Mouse (Mus musculus) colon, adult 2 months (tissue): ENCODE results near the gene Gtf2h2. TPM values are rescaled to one million over a fixed set of nuclear protein-coding genes. Genes with fewer than 3 reads are reported as not detected.

ENCODE experiments used
- polyA plus RNA-seq: library from polyadenylated mRNA; depleted of rRNA; stranded (reverse); fragments of >200 nt; gene quantifications from 2 replicates; pipeline ENCODE4 v1.2.3, GENCODE M21; 2012; rRNA removed

Gene Gtf2h2
- polyA plus RNA-seq, result 9.1 and 13.6 TPM in 2 replicates

GRCm38 (mm10) chr13:100492061-100492787, at the start of gene Gtf2h2:
Gtf2h2 (minus strand) TSS chr13:100492579.

DNA sequence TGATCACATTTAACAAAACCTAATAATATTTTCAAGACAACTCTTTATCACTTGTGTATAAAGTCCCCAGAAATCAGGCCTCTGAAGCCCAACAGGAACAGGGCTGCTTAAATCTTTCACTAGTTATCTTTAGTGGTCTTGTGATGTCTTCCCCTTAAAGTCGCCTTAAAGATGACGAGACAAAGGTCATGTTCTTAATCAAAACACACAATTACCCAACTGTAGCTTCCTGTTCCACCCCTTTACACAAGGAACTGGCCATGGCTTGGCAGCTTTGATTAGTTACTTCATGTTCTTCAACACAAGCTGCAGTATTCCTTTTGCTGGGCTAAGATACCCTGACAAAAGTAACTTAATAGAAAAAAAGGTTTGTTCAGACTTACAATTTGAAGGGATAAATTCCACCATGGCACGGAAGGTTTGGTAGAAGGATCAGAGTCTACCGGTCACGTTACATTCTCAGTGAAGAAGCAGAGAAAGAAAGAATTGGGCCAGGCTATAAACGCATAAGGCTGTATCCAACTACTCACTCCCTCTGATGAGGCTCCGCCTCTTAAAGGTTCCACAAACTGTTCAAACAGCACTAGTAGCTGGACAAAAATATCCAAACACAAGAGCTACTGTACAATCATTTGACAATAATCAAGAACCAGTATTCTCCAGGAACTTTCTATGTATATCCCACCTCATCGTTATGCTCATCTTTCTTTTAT, 39.8 kb downstream of the Gtf2h2 start, which contains the start of gene Naip1:
TSS of gene Naip1 (minus strand) at position 455 of the 713 bp plus-strand sequence.

Other genes with a start within 250 kb of the Gtf2h2 start
- gene Naip5, start 246.3 kb downstream of the Gtf2h2 start, polyA plus RNA-seq, result 9.8 and 10.7 TPM in 2 replicates
- gene Naip6, start 174.9 kb downstream of the Gtf2h2 start, polyA plus RNA-seq, result 19.8 and 22.3 TPM in 2 replicates
- gene Naip1, start 39.7 kb downstream of the Gtf2h2 start, polyA plus RNA-seq, result 21.8 and 23.3 TPM in 2 replicates
- 21.7 and 24.7 TPM in 2 replicates for gene Ocln, start 60.1 kb upstream of the Gtf2h2 start, polyA plus RNA-seq
- 20.9 and 24.8 TPM in 2 replicates for gene Marveld2, start 124.4 kb upstream of the Gtf2h2 start, polyA plus RNA-seq
- gene Ak6, start 158.4 kb upstream of the Gtf2h2 start, polyA plus RNA-seq, result 11.1 and 15.1 TPM in 2 replicates
- 1.7 and 2.2 TPM in 2 replicates for gene Rad17, start 158.5 kb upstream of the Gtf2h2 start, polyA plus RNA-seq
- gene Taf9, start 159.0 kb upstream of the Gtf2h2 start, polyA plus RNA-seq, result 0.75 and 1.3 TPM in 2 replicates
- gene Ccdc125, start 177.1 kb upstream of the Gtf2h2 start, polyA plus RNA-seq, result 1.1 and 1.7 TPM in 2 replicates
- gene Cdk7, start 238.4 kb upstream of the Gtf2h2 start, polyA plus RNA-seq, result 9.2 and 10.0 TPM in 2 replicates